In the genomic region with DNA sequence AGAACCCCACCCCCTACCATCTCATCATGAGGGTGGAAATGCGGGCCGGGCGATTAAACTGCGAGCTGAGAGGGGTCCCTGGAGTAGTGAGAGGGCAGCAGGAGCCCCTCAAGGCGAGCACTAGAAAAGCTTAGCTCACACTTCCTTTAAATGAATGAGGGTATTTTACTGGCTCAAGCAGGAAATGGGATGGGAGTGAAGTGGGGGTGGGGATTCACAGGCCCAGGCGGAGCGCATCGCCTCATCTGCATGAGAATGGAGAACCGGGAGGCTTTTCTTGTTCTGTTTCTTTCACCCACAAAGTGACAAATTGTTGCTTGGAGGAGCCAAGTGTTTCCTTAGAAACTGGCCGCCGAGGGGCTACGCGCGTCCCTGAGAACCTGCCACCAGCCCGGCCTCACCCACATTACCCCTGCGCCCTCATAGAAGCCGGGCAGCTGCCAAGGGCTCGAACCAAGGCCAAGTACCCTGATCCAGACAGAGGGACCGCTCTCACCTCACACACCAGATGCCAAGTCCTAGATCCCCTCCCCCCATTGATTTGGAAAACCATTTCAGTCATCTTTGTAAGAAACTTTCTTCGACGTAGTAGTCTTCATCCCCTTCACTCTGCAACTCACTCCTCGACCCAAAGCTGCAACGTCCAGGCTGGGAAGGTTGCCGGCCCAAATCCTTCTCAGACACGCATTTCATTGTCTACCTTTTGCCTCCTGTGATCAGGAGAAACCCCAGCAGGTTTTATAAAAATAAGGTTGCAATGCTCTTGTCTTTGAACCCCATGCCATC, we compare ENCODE assay signal across 11 mouse cellular contexts. TPM values are rescaled to one million over a fixed set of nuclear protein-coding genes. Genes with fewer than 3 reads are reported as not detected.
DNase-seq lines count a peak whose midpoint lies in the region; ATAC-seq and TF ChIP-seq lines count a peak whose summit lies in the region.
"Had no signal": no experiment of that assay in that cellular context is flagged by ENCODE, and none has a peak within 500 bp of the region (broad histone marks: within the 10 kb centered on the region; RNA-seq: fewer than 3 reads in every experiment).

No protein-coding gene starts in this region.

- H3K4me1 ChIP-seq in forebrain, embryonic 15.5 days = peaks cover 38% of the 10 kb centered on the region
- H3K4me1 ChIP-seq in midbrain, embryonic 13.5 days (replicated peaks) = peaks cover 32% of the 10 kb centered on the region
- no peaks in the 10 kb centered on the region for H3K4me1 ChIP-seq in intestine, postnatal 0 days (replicated peaks; ENCODE audit: control insufficient read depth, insufficient read depth, low read length)
- no peaks in the 10 kb centered on the region for H3K4me1 ChIP-seq in lung, adult 2 months (ENCODE audit: control insufficient read depth, insufficient read depth, low read length)

- H3K9ac ChIP-seq in forebrain, embryonic 15.5 days (replicated peaks) = peak overlapping the region; percentile 26
- peak overlapping the region; percentile 53 for H3K9ac ChIP-seq in midbrain, embryonic 13.5 days (replicated peaks)
- H3K9ac ChIP-seq in intestine, postnatal 0 days (ENCODE audit: low read depth, low read length) = no peak overlapping the region
- H3K9ac ChIP-seq: liver, postnatal 0 days had no signal

- peak overlapping the region; percentile 34 for H3K4me3 ChIP-seq in forebrain, embryonic 15.5 days
- H3K4me3 ChIP-seq in midbrain, embryonic 13.5 days (replicated peaks) = peak overlapping the region; percentile 33
- no peak overlapping the region for H3K4me3 ChIP-seq in intestine, postnatal 0 days (ENCODE audit: low read depth, low read length)
- no peak overlapping the region for H3K4me3 ChIP-seq in lung, adult 2 months (replicated peaks; ENCODE audit: extremely low read depth, low read depth, low read length)

- TF ChIP-seq CTCF in intestine, postnatal 0 days (IDR thresholded peaks at IDR 0.05; ENCODE audit: low read depth) = no peak
- no peak for TF ChIP-seq CTCF in lung, adult 2 months (IDR thresholded peaks at IDR 0.05; ENCODE audit: insufficient read depth, low read length)

- peak; percentile 84 for ATAC-seq in forebrain, embryonic 15.5 days (replicated peaks)
- peak; percentile 88 for ATAC-seq in midbrain, embryonic 13.5 days
- ATAC-seq in intestine, postnatal 0 days = no peak
- ATAC-seq: liver, postnatal 0 days had no signal

- peaks cover 40% of the 10 kb centered on the region for H3K27me3 ChIP-seq in forebrain, embryonic 15.5 days
- peaks cover 41% of the 10 kb centered on the region for H3K27me3 ChIP-seq in midbrain, embryonic 13.5 days
- H3K27me3 ChIP-seq in intestine, postnatal 0 days (replicated peaks; ENCODE audit: control insufficient read depth, insufficient read depth, low read length) = peaks cover 52% of the 10 kb centered on the region

- H3K4me2 ChIP-seq in forebrain, embryonic 15.5 days (replicated peaks) = peak overlapping the region; percentile 49
- H3K4me2 ChIP-seq in midbrain, embryonic 13.5 days (replicated peaks) = peak overlapping the region; percentile 56
- H3K4me2 ChIP-seq in intestine, postnatal 0 days (replicated peaks; ENCODE audit: low read depth) = no peak overlapping the region

- no peaks in the 10 kb centered on the region for H3K9me3 ChIP-seq in forebrain, embryonic 15.5 days
- H3K9me3 ChIP-seq in midbrain, embryonic 13.5 days = no peaks in the 10 kb centered on the region
- H3K9me3 ChIP-seq in intestine, postnatal 0 days (ENCODE audit: control insufficient read depth) = no peaks in the 10 kb centered on the region

- WGBS in forebrain, embryonic 15.5 days = under 1% methylated on average over 25 of the region's 25 CpGs
- under 1% methylated on average over 25 of the region's 25 CpGs for WGBS in midbrain, embryonic 13.5 days
- WGBS in intestine, postnatal 0 days = 6% methylated on average over 25 of the region's 25 CpGs
- WGBS in lung, adult 2 months = 7% methylated on average over 25 of the region's 25 CpGs

- no peak for TF ChIP-seq POLR2A in lung, adult 2 months (IDR thresholded peaks at IDR 0.05; ENCODE audit: borderline replicate concordance, extremely low read depth, low read depth, low read length)

- H3K27ac ChIP-seq in forebrain, embryonic 15.5 days (replicated peaks) = peak overlapping the region; percentile 44
- peak overlapping the region; percentile 20; the same call in 1 of the 2 replicates for H3K27ac ChIP-seq in midbrain, embryonic 13.5 days
- H3K27ac ChIP-seq in intestine, postnatal 0 days (ENCODE audit: low read depth, low read length) = no peak overlapping the region

- no peaks in the 10 kb centered on the region for H3K36me3 ChIP-seq in forebrain, embryonic 15.5 days
- no peaks in the 10 kb centered on the region for H3K36me3 ChIP-seq in midbrain, embryonic 13.5 days
- no peaks in the 10 kb centered on the region for H3K36me3 ChIP-seq in intestine, postnatal 0 days (ENCODE audit: control insufficient read depth, insufficient read depth)

- DNase-seq in right cerebral cortex, postnatal 10 days (ENCODE audit: low spot score in 2 of 2) = peak; percentile 51 to 56
- no peak for DNase-seq in right cerebral cortex, postnatal 36 days (ENCODE audit: low spot score in 2 of 2)
- no peak for DNase-seq in gastrocnemius, adult 18-20 months (ENCODE audit: low spot score)
- no peak for DNase-seq in lung, adult 2 months
- DNase-seq in adrenal gland, postnatal 36 days = no peak

RNA-seq across cellular contexts. Expression of a gene that starts 8.7 kb away (rescaled TPM):
- 40.1 and 42.9 TPM in 2 replicates for polyA plus RNA-seq in forebrain, embryonic 15.5 days (2015; fragmentation: Nextera tagmentation; extraction: Ambion mirVana)
- polyA plus RNA-seq in midbrain, embryonic 13.5 days (2015; fragmentation: Nextera tagmentation; extraction: Ambion mirVana) = 43.9 and 54.7 TPM in 2 replicates
- 0.23 and 0.24 TPM in 2 replicates for polyA plus RNA-seq in intestine, postnatal 0 days (2015; fragmentation: Nextera tagmentation; extraction: Ambion mirVana)
- not detected for total RNA-seq in gastrocnemius, adult 18-20 months (2021)
- polyA plus RNA-seq in lung, adult 2 months (2012; rRNA removed) = 0.12 and 0.13 TPM in 2 replicates
- 1 to 10 TPM in 1 of 2 experiments, not detected in 1; 1.3 TPM for total RNA-seq in adrenal gland, postnatal 36 days (2021)
- total RNA-seq: gastrocnemius, postnatal 14 days; neutrophil, adult 5-6 weeks had no signal
- polyA plus RNA-seq: liver, postnatal 0 days had no signal

Comparison
In these comparisons a context has a peak if more than half of its experiments do, and no peak if none do; other contexts are left out.
1. DNase-seq: peak in right cerebral cortex, postnatal 10 days (2 of 2); none in right cerebral cortex, postnatal 36 days (0 of 2), gastrocnemius, adult 18-20 months (single experiment), lung, adult 2 months (single experiment) and adrenal gland, postnatal 36 days (0 of 2).
2. H3K4me3 ChIP-seq: peak in forebrain, embryonic 15.5 days (single experiment) and midbrain, embryonic 13.5 days (single experiment); none in intestine, postnatal 0 days (single experiment) and lung, adult 2 months (single experiment).
3. RNA of a gene that starts 8.7 kb away (polyA plus RNA-seq): 43.9 to 54.7 TPM in midbrain, embryonic 13.5 days and 40.1 to 42.9 TPM in forebrain, embryonic 15.5 days; 0.23 to 0.24 TPM in intestine, postnatal 0 days and 0.12 to 0.13 TPM in lung, adult 2 months; every median in the first group is over 10 times any median in the second.